Comparison of ENCODE assay signal across 12 mouse cellular contexts in genomic region chr2:168478431-168478830, GRCm38 (mm10).
DNase-seq lines count a peak whose midpoint lies in the region; TF ChIP-seq lines count a peak whose summit lies in the region.
"Had no signal": no experiment of that assay in that cellular context is flagged by ENCODE, and none has a peak within 500 bp of the region (broad histone marks: within the 10 kb centered on the region; RNA-seq: fewer than 3 reads in every experiment).

No protein-coding gene starts in this region.

- no peak overlapping the region for H3K4me3 ChIP-seq in lung, adult 2 months (replicated peaks; ENCODE audit: extremely low read depth, low read depth, low read length)
- H3K4me3 ChIP-seq: erythroblast, embryonic 14.5 days; midbrain, embryonic 13.5 days; neural tube, embryonic 12.5 days had no signal

- peak; percentile 17 for DNase-seq in adrenal gland, postnatal 10 days
- no peak for DNase-seq in adrenal gland, adult 2 months
- DNase-seq in lung, adult 18-20 months = peak; percentile 7 to 14
- no peak for DNase-seq in lung, adult 2 months
- DNase-seq in heart, postnatal 4 days = peak; percentile 74
- DNase-seq in lung, postnatal 36 days = peak; percentile 8
- no peak for DNase-seq in urinary bladder, adult 18-20 months (ENCODE audit: low spot score in 2 of 2)
- DNase-seq in thymus, postnatal 14 days = no peak
- DNase-seq: liver had no signal

- no peak for TF ChIP-seq CTCF in lung, adult 2 months (IDR thresholded peaks at IDR 0.05; ENCODE audit: insufficient read depth, low read length)

- no peaks in the 10 kb centered on the region; the same call in 1 of the 2 replicates for H3K4me1 ChIP-seq in lung, adult 2 months (ENCODE audit: control insufficient read depth, insufficient read depth, low read length)

- 23% methylated on average over 7 of the region's 7 CpGs for WGBS in lung, adult 2 months

- TF ChIP-seq POLR2A in lung, adult 2 months (IDR thresholded peaks at IDR 0.05; ENCODE audit: borderline replicate concordance, extremely low read depth, low read depth, low read length) = no peak

Comparison
In these comparisons a context has a peak if more than half of its experiments do, and no peak if none do; other contexts are left out.
1. DNase-seq: peak in adrenal gland, postnatal 10 days (single experiment), lung, adult 18-20 months (2 of 2), heart, postnatal 4 days (single experiment) and lung, postnatal 36 days (single experiment); none in adrenal gland, adult 2 months (single experiment), lung, adult 2 months (single experiment), urinary bladder, adult 18-20 months (0 of 2) and thymus, postnatal 14 days (single experiment).